Mouse (Mus musculus): ENCODE measurements around the gene Urod.
A peak's percentile ranks its signal among the peaks of the same experiment; 100 is the strongest.

GRCm38 (mm10) chr4:116976503-116976902 is 17.7 kb downstream of the Urod start:
- peak; percentile 29 for TF ChIP-seq CTCF (IDR thresholded peaks at IDR 0.05)
- TF ChIP-seq EP300 (IDR thresholded peaks at IDR 0.05) = no peak

All from lung, postnatal 0 days (tissue).